In the genomic region with DNA sequence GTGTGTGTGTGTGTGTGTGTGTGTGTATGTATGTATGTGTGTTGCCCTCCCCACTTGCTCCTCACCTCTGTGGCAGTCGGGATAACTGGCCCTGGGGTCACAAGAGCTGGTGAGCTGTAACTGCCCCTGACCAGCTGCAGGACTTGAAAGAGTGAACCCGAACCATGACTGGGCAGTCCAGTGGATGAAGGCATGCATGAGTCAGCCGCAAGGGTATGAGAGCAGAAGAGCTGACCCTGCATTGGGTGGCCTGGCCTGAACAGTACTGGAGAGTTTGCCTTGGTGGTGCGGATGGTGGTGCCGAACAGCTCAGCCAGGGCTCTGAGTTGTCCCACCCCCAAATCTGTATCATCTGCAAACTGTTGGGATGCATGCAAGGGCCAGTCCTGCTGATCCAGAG, we compare ENCODE assay signal across 23 mouse cellular contexts. TPM values are rescaled to one million over a fixed set of nuclear protein-coding genes. Genes with fewer than 3 reads are reported as not detected.
A peak's percentile ranks its signal among the peaks of the same experiment; 100 is the strongest.
DNase-seq lines count a peak whose midpoint lies in the region; ATAC-seq lines count a peak whose summit lies in the region.
"Had no signal": no experiment of that assay in that cellular context is flagged by ENCODE, and none has a peak within 500 bp of the region (broad histone marks: within the 10 kb centered on the region; RNA-seq: fewer than 3 reads in every experiment).

No protein-coding gene starts in this region.

- H3K4me2 ChIP-seq in embryonic facial prominence, embryonic 12.5 days (replicated peaks) = no peak overlapping the region
- H3K4me2 ChIP-seq in kidney, embryonic 14.5 days (replicated peaks; ENCODE audit: low read depth, low read length) = no peak overlapping the region
- no peak overlapping the region for H3K4me2 ChIP-seq in limb, embryonic 12.5 days
- H3K4me2 ChIP-seq: forebrain, embryonic 15.5 days; heart, embryonic 12.5 days; hindbrain, embryonic 12.5 days; intestine, embryonic 15.5 days had no signal

- no peak overlapping the region for H3K27ac ChIP-seq in embryonic facial prominence, embryonic 12.5 days
- no peak overlapping the region for H3K27ac ChIP-seq in embryonic facial prominence, embryonic 10.5 days (replicated peaks)
- no peak overlapping the region for H3K27ac ChIP-seq in kidney, embryonic 14.5 days (ENCODE audit: low read depth, low read length)
- H3K27ac ChIP-seq in limb, embryonic 12.5 days = no peak overlapping the region
- H3K27ac ChIP-seq in limb, embryonic 10.5 days = no peak overlapping the region
- H3K27ac ChIP-seq: forebrain, embryonic 10.5 days; forebrain, embryonic 15.5 days; heart, adult 2 months; hindbrain, embryonic 12.5 days; intestine, embryonic 15.5 days had no signal

- no peak overlapping the region for H3K4me3 ChIP-seq in embryonic facial prominence, embryonic 12.5 days
- H3K4me3 ChIP-seq in embryonic facial prominence, embryonic 10.5 days = no peak overlapping the region
- no peak overlapping the region for H3K4me3 ChIP-seq in kidney, embryonic 14.5 days (ENCODE audit: low read length)
- no peak overlapping the region for H3K4me3 ChIP-seq in limb, embryonic 12.5 days (replicated peaks)
- H3K4me3 ChIP-seq in limb, embryonic 10.5 days = no peak overlapping the region
- H3K4me3 ChIP-seq: erythroblast, embryonic 14.5 days; forebrain, embryonic 10.5 days; forebrain, embryonic 15.5 days; heart, adult 2 months; heart, embryonic 12.5 days; hindbrain, embryonic 12.5 days; intestine, embryonic 15.5 days had no signal

- 68% methylated on average over 5 of the region's 5 CpGs for WGBS in embryonic facial prominence, embryonic 12.5 days
- WGBS in embryonic facial prominence, embryonic 10.5 days = 75% methylated on average over 5 of the region's 5 CpGs
- 53% methylated on average over 5 of the region's 5 CpGs for whole genome bisulfite sequencing in kidney, embryonic 14.5 days
- 75% methylated on average over 5 of the region's 5 CpGs for WGBS in limb, embryonic 12.5 days
- WGBS in limb, embryonic 10.5 days = 71% methylated on average over 5 of the region's 5 CpGs

- H3K9ac ChIP-seq in embryonic facial prominence, embryonic 12.5 days = no peak overlapping the region
- no peak overlapping the region for H3K9ac ChIP-seq in kidney, embryonic 14.5 days (ENCODE audit: low read depth, low read length)
- no peak overlapping the region for H3K9ac ChIP-seq in limb, embryonic 12.5 days (replicated peaks)
- H3K9ac ChIP-seq: forebrain, embryonic 15.5 days; heart, embryonic 12.5 days; hindbrain, embryonic 12.5 days; intestine, embryonic 15.5 days had no signal

- 0 out of 2 replicates have a peak, but pooled peaks have one; percentile 22 for ATAC-seq in embryonic facial prominence, embryonic 12.5 days (ENCODE audit: insufficient number of reproducible peaks, insufficient read depth, low FRiP score, low TSS enrichment)
- ATAC-seq in kidney, embryonic 14.5 days (ENCODE audit: low FRiP score, low TSS enrichment) = peak; percentile 57; the same call in 1 of the 2 replicates
- 0 out of 2 replicates have a peak, but pooled peaks have one; percentile 26 for ATAC-seq in limb, embryonic 12.5 days (ENCODE audit: insufficient number of reproducible peaks, insufficient read depth, low FRiP score, low TSS enrichment, low read depth)
- ATAC-seq: forebrain, embryonic 15.5 days; intestine, embryonic 15.5 days had no signal

- H3K4me1 ChIP-seq in embryonic facial prominence, embryonic 12.5 days = peaks cover 7% of the 10 kb centered on the region; the same call in 1 of the 2 replicates
- peaks cover 12% of the 10 kb centered on the region for H3K4me1 ChIP-seq in embryonic facial prominence, embryonic 10.5 days
- H3K4me1 ChIP-seq in kidney, embryonic 14.5 days (ENCODE audit: control insufficient read depth, insufficient read depth, low read length) = 0 out of 2 replicates have a peak, but pooled peaks cover 3% of the 10 kb centered on the region
- peaks cover 7% of the 10 kb centered on the region for H3K4me1 ChIP-seq in limb, embryonic 12.5 days (replicated peaks)
- peaks cover 12% of the 10 kb centered on the region for H3K4me1 ChIP-seq in limb, embryonic 10.5 days
- H3K4me1 ChIP-seq: heart, embryonic 12.5 days; intestine, embryonic 15.5 days had no signal

- H3K27me3 ChIP-seq in embryonic facial prominence, embryonic 12.5 days = no peaks in the 10 kb centered on the region
- H3K27me3 ChIP-seq in embryonic facial prominence, embryonic 10.5 days (replicated peaks; ENCODE audit: low read depth, poor library complexity, severe bottlenecking) = no peaks in the 10 kb centered on the region
- no peaks in the 10 kb centered on the region for H3K27me3 ChIP-seq in kidney, embryonic 14.5 days (ENCODE audit: control insufficient read depth, insufficient read depth, low read length)
- H3K27me3 ChIP-seq in limb, embryonic 12.5 days = no peaks in the 10 kb centered on the region
- no peaks in the 10 kb centered on the region for H3K27me3 ChIP-seq in limb, embryonic 10.5 days (ENCODE audit: low read depth, poor library complexity, severe bottlenecking)
- H3K27me3 ChIP-seq: CH12.LX; forebrain, embryonic 15.5 days; heart, embryonic 12.5 days; hindbrain, embryonic 12.5 days; intestine, embryonic 15.5 days had no signal

- H3K9me3 ChIP-seq in embryonic facial prominence, embryonic 12.5 days = no peaks in the 10 kb centered on the region
- no peaks in the 10 kb centered on the region for H3K9me3 ChIP-seq in embryonic facial prominence, embryonic 10.5 days
- H3K9me3 ChIP-seq in kidney, embryonic 14.5 days (ENCODE audit: control insufficient read depth, low read length) = no peaks in the 10 kb centered on the region
- H3K9me3 ChIP-seq in limb, embryonic 12.5 days = no peaks in the 10 kb centered on the region
- H3K9me3 ChIP-seq in limb, embryonic 10.5 days (replicated peaks) = no peaks in the 10 kb centered on the region
- H3K9me3 ChIP-seq: forebrain, embryonic 10.5 days; forebrain, embryonic 15.5 days; heart, embryonic 12.5 days; hindbrain, embryonic 12.5 days; intestine, embryonic 15.5 days had no signal

- no peak for DNase-seq in embryonic facial prominence, embryonic 10.5 days (ENCODE audit: low spot score)
- DNase-seq in kidney, adult 11 months = no peak
- DNase-seq in limb, embryonic 10.5 days (ENCODE audit: low spot score) = no peak
- DNase-seq in heart, adult 18-20 months = no peak
- DNase-seq: adrenal gland, adult 8-10 months; adrenal gland, postnatal 36 days; gastrocnemius, postnatal 10 days; heart, adult 2 months had no signal

- H3K36me3 ChIP-seq in embryonic facial prominence, embryonic 12.5 days = no peaks in the 10 kb centered on the region
- no peaks in the 10 kb centered on the region for H3K36me3 ChIP-seq in embryonic facial prominence, embryonic 10.5 days (replicated peaks)
- H3K36me3 ChIP-seq in kidney, embryonic 14.5 days (ENCODE audit: control insufficient read depth, insufficient read depth, low read length) = no peaks in the 10 kb centered on the region
- H3K36me3 ChIP-seq in limb, embryonic 12.5 days = no peaks in the 10 kb centered on the region
- no peaks in the 10 kb centered on the region for H3K36me3 ChIP-seq in limb, embryonic 10.5 days
- H3K36me3 ChIP-seq: forebrain, embryonic 10.5 days; forebrain, embryonic 15.5 days; heart, embryonic 12.5 days; hindbrain, embryonic 12.5 days; intestine, embryonic 15.5 days had no signal

RNA-seq across cellular contexts. Expression of gene Zkscan17, which starts 5.0 kb away (rescaled TPM):
- polyA plus RNA-seq in embryonic facial prominence, embryonic 12.5 days (2016; fragmentation: Nextera tagmentation; extraction: Ambion mirVana) = 28.3 and 29.9 TPM in 2 replicates
- 37.2 and 39.3 TPM in 2 replicates for polyA plus RNA-seq in embryonic facial prominence, embryonic 10.5 days (2016; fragmentation: Nextera tagmentation; extraction: Ambion mirVana)
- polyA plus RNA-seq in kidney, embryonic 14.5 days (2014; fragmentation: Nextera tagmentation; extraction: Ambion mirVana) = 17.9 and 27.4 TPM in 2 replicates
- polyA plus RNA-seq in limb, embryonic 12.5 days (2016; fragmentation: Nextera tagmentation; extraction: Ambion mirVana) = 34.6 and 36.0 TPM in 2 replicates
- 45.2 and 46.1 TPM in 2 replicates for polyA plus RNA-seq in limb, embryonic 10.5 days (2016; fragmentation: Nextera tagmentation; extraction: Ambion mirVana)
- total RNA-seq in heart, adult 18-20 months (2021) = 10 to 100 TPM; 12.5 to 14.2 TPM

RNA-seq across cellular contexts. Expression of gene Nlrp3, which starts 9.8 kb away (rescaled TPM):
- polyA plus RNA-seq in embryonic facial prominence, embryonic 12.5 days (2016; fragmentation: Nextera tagmentation; extraction: Ambion mirVana) = 0.08 and 0.25 TPM in 2 replicates
- polyA plus RNA-seq in embryonic facial prominence, embryonic 10.5 days (2016; fragmentation: Nextera tagmentation; extraction: Ambion mirVana) = 0.14 and 0.16 TPM in 2 replicates
- 0.10 and 0.22 TPM in 2 replicates for polyA plus RNA-seq in kidney, embryonic 14.5 days (2014; fragmentation: Nextera tagmentation; extraction: Ambion mirVana)
- polyA plus RNA-seq in limb, embryonic 12.5 days (2016; fragmentation: Nextera tagmentation; extraction: Ambion mirVana) = 0.35 TPM in 1 of 2 replicates, not detected in the other
- polyA plus RNA-seq in limb, embryonic 10.5 days (2016; fragmentation: Nextera tagmentation; extraction: Ambion mirVana) = not detected in 2 replicates
- total RNA-seq in heart, adult 18-20 months (2021) = under 1 TPM; 0.31 to 0.47 TPM

RNA-seq across cellular contexts. Expression of gene Olfr222, which starts 44.5 kb away (rescaled TPM):
- polyA plus RNA-seq in embryonic facial prominence, embryonic 12.5 days (2016; fragmentation: Nextera tagmentation; extraction: Ambion mirVana) = 0.09 TPM in 1 of 2 replicates, not detected in the other
- 0.06 TPM in 1 of 2 replicates, not detected in the other for polyA plus RNA-seq in embryonic facial prominence, embryonic 10.5 days (2016; fragmentation: Nextera tagmentation; extraction: Ambion mirVana)
- not detected in 2 replicates for polyA plus RNA-seq in kidney, embryonic 14.5 days (2014; fragmentation: Nextera tagmentation; extraction: Ambion mirVana)
- not detected in 2 replicates for polyA plus RNA-seq in limb, embryonic 12.5 days (2016; fragmentation: Nextera tagmentation; extraction: Ambion mirVana)
- polyA plus RNA-seq in limb, embryonic 10.5 days (2016; fragmentation: Nextera tagmentation; extraction: Ambion mirVana) = not detected in 2 replicates
- not detected for total RNA-seq in heart, adult 18-20 months (2021)
- total RNA-seq: adrenal gland, adult 8-10 months; adrenal gland, postnatal 36 days; CH12.LX; gastrocnemius, postnatal 10 days; gastrocnemius, postnatal 4 days; heart, adult 2 months; heart, postnatal 25 days had no signal
- polyA plus RNA-seq: cortical plate, adult 2 months; erythroblast, embryonic 14.5 days; forebrain, embryonic 10.5 days; forebrain, embryonic 15.5 days; frontal cortex, adult 2 months; heart, adult 2 months; heart, embryonic 12.5 days; heart, embryonic 16.5 days; hindbrain, embryonic 12.5 days; intestine, embryonic 15.5 days had no signal

RNA-seq across cellular contexts. Expression of gene Zfp867, which starts 59.3 kb away (rescaled TPM):
- 8.7 and 10.1 TPM in 2 replicates for polyA plus RNA-seq in embryonic facial prominence, embryonic 12.5 days (2016; fragmentation: Nextera tagmentation; extraction: Ambion mirVana)
- 8.6 and 9.3 TPM in 2 replicates for polyA plus RNA-seq in embryonic facial prominence, embryonic 10.5 days (2016; fragmentation: Nextera tagmentation; extraction: Ambion mirVana)
- polyA plus RNA-seq in kidney, embryonic 14.5 days (2014; fragmentation: Nextera tagmentation; extraction: Ambion mirVana) = 9.9 and 10.3 TPM in 2 replicates
- polyA plus RNA-seq in limb, embryonic 12.5 days (2016; fragmentation: Nextera tagmentation; extraction: Ambion mirVana) = 8.8 and 9.5 TPM in 2 replicates
- 5.7 and 7.9 TPM in 2 replicates for polyA plus RNA-seq in limb, embryonic 10.5 days (2016; fragmentation: Nextera tagmentation; extraction: Ambion mirVana)
- total RNA-seq in heart, adult 18-20 months (2021) = 1 to 10 TPM; 2.5 to 3.2 TPM
- polyA plus RNA-seq: erythroblast, embryonic 14.5 days had no signal
